Mouse (Mus musculus): ENCODE data around the gene Sult4a1.
A peak's percentile ranks its signal among the peaks of the same experiment; 100 is the strongest.

Sult4a1 gene

GRCm38 (mm10) chr15:84097536-84097935 is 8.0 kb downstream of the Sult4a1 start:
- DNase-seq (ENCODE audit: low read depth, low spot score): peak; percentile 56

GRCm38 (mm10) chr15:84096051-84096450 is 9.5 kb downstream of the Sult4a1 start:
- DNase-seq (ENCODE audit: low read depth, low spot score): no peak

GRCm38 (mm10) chr15:84094921-84095320 is 10.6 kb downstream of the Sult4a1 start:
- DNase-seq (ENCODE audit: low read depth, low spot score): no peak

GRCm38 (mm10) chr15:84086775-84087174 is 18.8 kb downstream of the Sult4a1 start:
- peak; percentile 87 for DNase-seq (ENCODE audit: low read depth, low spot score)

- DNase-seq (ENCODE audit: low read depth, low spot score): peak; percentile 68
Observed at GRCm38 (mm10) chr15:84086364-84086763, 19.2 kb downstream of the Sult4a1 start.

GRCm38 (mm10) chr15:84080069-84080468 is 25.5 kb downstream of the Sult4a1 start:
- DNase-seq (ENCODE audit: low read depth, low spot score): no peak

GRCm38 (mm10) chr15:84079519-84079918 is 26.0 kb downstream of the Sult4a1 start:
- no peak for DNase-seq (ENCODE audit: low read depth, low spot score)

- DNase-seq (ENCODE audit: low read depth, low spot score): no peak
Observed at GRCm38 (mm10) chr15:84078667-84079066, 26.9 kb downstream of the Sult4a1 start.

GRCm38 (mm10) chr15:84077151-84077550 is 28.4 kb downstream of the Sult4a1 start:
- no peak for DNase-seq (ENCODE audit: low read depth, low spot score)

GRCm38 (mm10) chr15:84074705-84075185 is 30.8 kb downstream of the Sult4a1 start:
- DNase-seq (ENCODE audit: low read depth, low spot score): peak; percentile 65

GRCm38 (mm10) chr15:84073911-84074704 is 31.4 kb downstream of the Sult4a1 start:
- DNase-seq (ENCODE audit: low read depth, low spot score): peak; percentile 90

GRCm38 (mm10) chr15:84073058-84073457 is 32.5 kb downstream of the Sult4a1 start:
- peak; percentile 65 for DNase-seq (ENCODE audit: low read depth, low spot score)

- peak; percentile 80 for DNase-seq (ENCODE audit: low read depth, low spot score)
Observed at GRCm38 (mm10) chr15:84072226-84072625, 33.3 kb downstream of the Sult4a1 start.

GRCm38 (mm10) chr15:84070116-84070676 is 35.4 kb downstream of the Sult4a1 start:
- DNase-seq (ENCODE audit: low read depth, low spot score): peak; percentile 63

- no peak for DNase-seq (ENCODE audit: low read depth, low spot score)
Observed at GRCm38 (mm10) chr15:84069455-84070050, 36.0 kb downstream of the Sult4a1 start.

GRCm38 (mm10) chr15:84065701-84066100 is 39.9 kb downstream of the Sult4a1 start:
- peak; percentile 53 for DNase-seq (ENCODE audit: low read depth, low spot score)

- DNase-seq (ENCODE audit: low read depth, low spot score): peak; percentile 94
Observed at GRCm38 (mm10) chr15:84065140-84065539, 40.4 kb downstream of the Sult4a1 start, which contains the start of gene Efcab6. Efcab6 (minus strand) TSS chr15:84065379.

- no peak for DNase-seq (ENCODE audit: low read depth, low spot score)
Observed at GRCm38 (mm10) chr15:84058841-84059240, 46.7 kb downstream of the Sult4a1 start.

- peak; percentile 44 for DNase-seq (ENCODE audit: low read depth, low spot score)
Observed at GRCm38 (mm10) chr15:84056083-84056482, 49.5 kb downstream of the Sult4a1 start.

GRCm38 (mm10) chr15:84053859-84054258 is 51.7 kb downstream of the Sult4a1 start:
- peak; percentile 80 for DNase-seq (ENCODE audit: low read depth, low spot score)

GRCm38 (mm10) chr15:84053240-84053639 is 52.3 kb downstream of the Sult4a1 start:
- DNase-seq (ENCODE audit: low read depth, low spot score): no peak

GRCm38 (mm10) chr15:84052390-84052789 is 53.2 kb downstream of the Sult4a1 start:
- DNase-seq (ENCODE audit: low read depth, low spot score): no peak

Measured in ZHBTc4 (cell line).